Mouse (Mus musculus) erythroblast, embryonic 14.5 days (primary cell): Measurements from ENCODE around the gene Adgrl3. TPM values are rescaled to one million over a fixed set of nuclear protein-coding genes. Genes with fewer than 3 reads are reported as not detected.

ENCODE experiments used
- H3K27me3 ChIP-seq: 2 replicates; pipeline ENCODE4 v1.6.1; 2012; ENCODE audit warnings: inconsistent platforms; ENCODE audit not compliant: control insufficient read depth
- H3K36me3 ChIP-seq: 2 replicates; pipeline ENCODE4 v1.6.1; 2012; ENCODE audit warnings: mild to moderate bottlenecking, inconsistent platforms; ENCODE audit not compliant: control insufficient read depth
- H3K4me1 ChIP-seq: 2 replicates; pipeline ENCODE4 v1.6.1; 2012; ENCODE audit warnings: inconsistent platforms; ENCODE audit not compliant: control insufficient read depth
- H3K4me3 ChIP-seq: replicated peaks from 2 replicates; pipeline ENCODE3; 2012; ENCODE audit warnings: moderate library complexity, mild to moderate bottlenecking, inconsistent platforms
- H3K9me3 ChIP-seq: 2 replicates; pipeline ENCODE4 v1.6.1; 2012; ENCODE audit warnings: low read length, inconsistent platforms, mixed read lengths; ENCODE audit not compliant: control insufficient read depth
- GATA1 ChIP-seq: IDR thresholded peaks from 2 replicates; pipeline ENCODE4 v1.6.1; 2012; ENCODE audit warnings: low read length, inconsistent platforms, mixed read lengths
- TAL1 ChIP-seq: IDR thresholded peaks from 3 replicates; pipeline ENCODE4 v1.6.1; 2012; ENCODE audit warnings: low read length, inconsistent platforms, mixed read lengths
- polyA plus RNA-seq: library from polyadenylated mRNA; stranded (reverse); fragments of >175 nt; gene quantifications from 2 replicates; pipeline ENCODE4 v1.2.3, GENCODE M21; 2012

Gene Adgrl3
- polyA plus RNA-seq, 1 experiment, result not detected

DNA sequence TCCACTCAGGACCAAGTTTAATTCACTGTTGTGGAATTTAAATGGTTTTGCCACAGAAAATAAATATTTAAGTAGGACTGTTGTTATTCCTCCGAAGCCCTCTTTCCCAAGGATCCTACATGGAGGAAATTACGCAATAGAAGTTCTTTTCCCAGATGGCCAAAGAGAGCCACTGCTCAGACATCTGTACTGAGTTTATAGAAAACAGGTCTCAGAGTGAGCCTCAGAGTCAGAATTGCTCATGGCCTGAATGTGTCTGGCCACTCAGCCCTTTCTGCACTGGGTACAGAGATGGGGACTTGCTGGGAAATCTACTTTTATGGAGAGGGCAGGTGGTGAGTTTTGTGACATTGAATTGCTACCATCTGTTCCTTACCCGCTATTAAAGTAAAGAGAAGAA lies 74.7 kb downstream of the Adgrl3 start:
- TF ChIP-seq GATA1, result no peak
- no peak for TF ChIP-seq TAL1
- Histone ChIP-seq H3K4me1 (no peaks in the 10 kb centered on the region), H3K4me3 (no peak overlapping the region), H3K36me3 (no peaks in the 10 kb centered on the region), H3K27me3 (no peaks in the 10 kb centered on the region), H3K9me3 (peaks cover 3% of the 10 kb centered on the region)

DNA sequence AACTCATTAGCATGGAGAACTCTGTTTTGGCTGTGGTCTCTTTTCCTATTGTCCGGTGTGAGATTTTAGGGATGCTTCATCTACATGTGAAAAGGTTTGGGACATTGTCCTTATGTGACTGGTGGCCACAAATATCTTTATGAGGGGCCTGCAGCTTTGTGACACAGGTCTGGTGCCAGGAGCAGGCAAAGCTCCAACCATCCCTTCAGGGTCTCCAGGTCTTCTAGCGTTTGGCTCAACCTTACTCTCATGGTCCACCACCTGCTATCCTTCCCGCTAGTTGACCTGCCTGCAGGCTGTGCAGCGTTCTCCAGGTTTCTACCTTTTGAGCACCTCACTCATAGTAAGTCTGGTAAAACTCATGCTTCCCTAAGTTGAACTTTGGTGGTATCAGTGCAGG lies 77.2 kb downstream of the Adgrl3 start:
- no peak overlapping the region for H3K4me3 ChIP-seq
- H3K27me3 ChIP-seq, result no peaks in the 10 kb centered on the region
- H3K9me3 ChIP-seq, result peaks cover 3% of the 10 kb centered on the region
- TF ChIP-seq TAL1 (no peak), GATA1 (no peak)
- no peaks in the 10 kb centered on the region for H3K4me1 ChIP-seq
- H3K36me3 ChIP-seq, result no peaks in the 10 kb centered on the region

DNA sequence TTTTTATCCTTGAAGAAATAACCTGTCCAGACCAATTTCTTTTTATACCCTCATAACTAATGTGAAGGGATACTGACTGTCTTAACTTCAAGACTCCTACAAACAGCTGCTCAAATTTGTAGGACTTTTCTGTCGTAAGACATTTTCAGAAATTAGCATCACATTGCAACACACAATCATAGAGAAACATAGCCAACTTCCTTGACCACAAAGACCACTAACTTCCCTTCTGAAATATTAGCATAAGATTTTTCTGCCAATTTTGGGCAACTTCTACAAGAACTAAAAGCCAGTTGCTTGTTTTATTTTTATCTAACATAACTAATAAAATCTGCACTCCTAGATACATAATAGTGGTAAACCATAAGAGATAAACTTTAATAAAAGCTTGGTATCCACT lies 87.5 kb downstream of the Adgrl3 start:
- Histone ChIP-seq H3K4me3 (no peak overlapping the region), H3K9me3 (no peaks in the 10 kb centered on the region), H3K27me3 (no peaks in the 10 kb centered on the region), H3K4me1 (no peaks in the 10 kb centered on the region), H3K36me3 (no peaks in the 10 kb centered on the region)
- TF ChIP-seq TAL1 (no peak), GATA1 (no peak)

DNA sequence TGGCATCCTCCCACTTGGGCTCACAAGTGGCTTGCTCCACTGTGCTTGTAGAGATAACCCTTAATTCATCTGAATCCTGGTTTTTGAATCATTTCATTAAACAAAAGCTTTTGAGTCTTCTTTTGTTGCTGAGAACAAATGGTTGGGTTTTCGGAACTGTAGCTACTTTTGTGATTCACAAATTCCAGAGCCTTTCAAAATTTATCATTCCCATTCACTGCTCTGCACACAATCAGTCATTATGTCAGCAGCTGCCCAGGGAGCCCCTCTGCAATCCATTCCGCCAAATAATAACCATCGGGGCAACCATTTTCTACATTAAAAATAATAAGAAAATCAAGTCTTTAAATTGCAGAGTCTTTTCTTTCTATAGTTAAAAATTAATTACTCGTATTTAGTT lies 104.5 kb downstream of the Adgrl3 start:
- Histone ChIP-seq H3K4me3 (no peak overlapping the region), H3K4me1 (no peaks in the 10 kb centered on the region), H3K36me3 (no peaks in the 10 kb centered on the region), H3K27me3 (no peaks in the 10 kb centered on the region), H3K9me3 (no peaks in the 10 kb centered on the region)
- TF ChIP-seq TAL1, result no peak

DNA sequence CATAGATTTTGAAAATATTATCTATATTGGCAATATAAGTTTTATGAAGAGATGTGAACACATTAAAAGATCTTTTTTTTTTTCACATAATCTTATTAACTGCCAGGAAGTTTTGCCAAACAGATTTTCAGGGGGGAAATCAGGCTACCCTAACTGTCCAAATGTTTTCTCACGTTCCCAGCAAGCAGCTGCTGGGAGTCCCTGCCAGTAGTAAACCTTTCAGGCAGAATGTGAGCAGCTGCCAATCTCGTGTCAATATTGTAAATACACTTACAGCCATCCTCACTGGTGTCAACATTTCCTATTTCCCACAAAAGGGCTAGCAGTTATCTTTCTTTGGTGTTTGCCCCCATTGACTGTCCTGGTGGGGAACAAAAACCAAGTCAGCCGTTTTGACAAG lies 107.7 kb downstream of the Adgrl3 start:
- no peaks in the 10 kb centered on the region for H3K4me1 ChIP-seq
- TF ChIP-seq GATA1, result no peak
- no peak for TF ChIP-seq TAL1

DNA sequence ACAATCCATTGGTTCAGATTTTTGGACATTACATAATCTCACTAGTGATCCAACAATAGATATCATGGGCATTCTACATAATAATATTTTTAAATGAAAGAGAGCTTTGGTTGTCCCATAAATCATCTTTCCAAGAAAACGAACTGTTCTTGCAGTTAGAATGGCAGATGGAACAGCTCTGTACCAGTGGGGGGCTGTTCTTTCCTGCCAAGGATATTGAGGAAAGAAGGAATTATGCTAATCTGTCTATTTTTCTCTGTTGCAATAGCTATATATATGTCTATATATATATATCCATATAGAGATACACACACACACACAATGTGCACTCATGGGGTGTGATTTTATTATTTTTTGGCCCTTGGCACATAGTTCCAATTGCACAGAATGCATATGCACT lies 116.5 kb downstream of the Adgrl3 start:
- Histone ChIP-seq H3K36me3 (no peaks in the 10 kb centered on the region), H3K4me3 (no peak overlapping the region), H3K4me1 (no peaks in the 10 kb centered on the region), H3K27me3 (no peaks in the 10 kb centered on the region), H3K9me3 (peaks cover 5% of the 10 kb centered on the region; the same call in 1 of the 2 replicates)
- TF ChIP-seq GATA1 (no peak), TAL1 (no peak)

More for the DNA sequence above, 107.7 kb downstream of the Adgrl3 start:
- Histone ChIP-seq H3K27me3 (no peaks in the 10 kb centered on the region), H3K9me3 (0 out of 2 replicates have a peak, but pooled peaks cover 3% of the 10 kb centered on the region), H3K36me3 (no peaks in the 10 kb centered on the region), H3K4me3 (no peak overlapping the region)

DNA sequence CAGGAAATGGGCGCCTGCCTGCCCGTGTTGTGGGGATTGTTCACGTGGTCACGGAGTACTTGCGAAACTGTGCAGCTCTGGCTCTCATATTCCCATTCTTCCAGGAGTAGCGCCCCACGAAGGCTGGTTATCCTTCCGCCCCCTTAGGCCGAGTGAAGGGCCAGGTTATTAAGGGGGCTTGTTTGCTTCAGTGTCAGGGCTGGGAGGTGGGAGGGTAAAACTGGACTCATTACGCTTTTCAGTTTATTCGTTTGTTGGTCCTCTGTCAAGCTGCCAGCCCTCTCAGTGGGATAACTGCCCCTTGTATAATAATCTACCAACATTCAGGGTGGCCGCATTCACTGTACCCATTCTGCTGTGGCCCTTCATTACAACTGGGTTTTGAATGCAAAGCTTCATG lies 135.9 kb downstream of the Adgrl3 start:
- Histone ChIP-seq H3K4me3 (no peak overlapping the region), H3K4me1 (no peaks in the 10 kb centered on the region), H3K36me3 (no peaks in the 10 kb centered on the region), H3K27me3 (no peaks in the 10 kb centered on the region), H3K9me3 (peaks cover 5% of the 10 kb centered on the region; the same call in 1 of the 2 replicates)
- TF ChIP-seq GATA1, result no peak
- TF ChIP-seq TAL1, result no peak

DNA sequence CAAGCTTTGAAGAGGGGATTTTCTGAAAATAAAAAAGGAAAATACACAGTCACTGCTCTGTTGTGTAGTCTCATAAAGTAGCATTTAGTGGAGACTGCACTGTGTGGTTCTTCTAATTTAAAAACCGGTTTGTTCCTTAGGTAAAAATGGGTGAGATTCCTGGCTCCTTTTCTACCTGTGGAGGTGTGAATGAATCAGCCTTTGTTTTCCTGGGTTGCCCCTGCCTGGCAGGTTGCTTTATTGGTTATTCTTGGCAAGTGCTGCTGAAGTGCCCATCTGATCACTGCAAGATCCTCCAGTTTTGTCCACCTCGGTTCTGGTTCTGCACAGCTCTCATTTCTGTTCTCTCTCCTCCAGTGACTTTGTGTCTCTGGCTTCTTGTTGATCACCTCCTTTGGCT lies 136.3 kb downstream of the Adgrl3 start:
- Histone ChIP-seq H3K4me3 (no peak overlapping the region), H3K36me3 (no peaks in the 10 kb centered on the region), H3K4me1 (no peaks in the 10 kb centered on the region), H3K9me3 (peaks cover 5% of the 10 kb centered on the region; the same call in 1 of the 2 replicates), H3K27me3 (no peaks in the 10 kb centered on the region)
- TF ChIP-seq TAL1 (no peak), GATA1 (no peak)

DNA sequence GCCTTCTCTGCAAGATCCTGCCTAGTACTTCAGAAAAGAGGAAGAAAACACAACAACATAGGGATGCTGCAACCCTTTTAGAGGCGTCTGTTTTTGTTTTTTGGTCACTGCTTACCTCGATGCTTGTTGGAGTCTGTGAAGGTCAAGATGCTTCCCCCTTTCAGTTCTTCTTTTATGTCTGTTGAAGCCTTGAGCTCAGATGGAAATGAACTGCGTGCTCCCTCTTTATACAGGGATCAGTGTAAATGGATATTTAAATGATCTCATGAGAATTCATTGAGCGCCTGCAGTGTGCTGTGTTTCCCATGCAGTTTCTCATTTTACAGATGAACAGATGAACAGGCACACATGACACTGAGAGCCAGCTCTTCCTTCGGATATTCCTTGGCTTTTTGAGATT lies 136.9 kb downstream of the Adgrl3 start:
- TF ChIP-seq GATA1 (no peak), TAL1 (no peak)
- H3K9me3 ChIP-seq, result peaks cover 5% of the 10 kb centered on the region; the same call in 1 of the 2 replicates
- H3K36me3 ChIP-seq, result no peaks in the 10 kb centered on the region
- H3K4me1 ChIP-seq, result no peaks in the 10 kb centered on the region
- H3K4me3 ChIP-seq, result no peak overlapping the region
- H3K27me3 ChIP-seq, result no peaks in the 10 kb centered on the region

DNA sequence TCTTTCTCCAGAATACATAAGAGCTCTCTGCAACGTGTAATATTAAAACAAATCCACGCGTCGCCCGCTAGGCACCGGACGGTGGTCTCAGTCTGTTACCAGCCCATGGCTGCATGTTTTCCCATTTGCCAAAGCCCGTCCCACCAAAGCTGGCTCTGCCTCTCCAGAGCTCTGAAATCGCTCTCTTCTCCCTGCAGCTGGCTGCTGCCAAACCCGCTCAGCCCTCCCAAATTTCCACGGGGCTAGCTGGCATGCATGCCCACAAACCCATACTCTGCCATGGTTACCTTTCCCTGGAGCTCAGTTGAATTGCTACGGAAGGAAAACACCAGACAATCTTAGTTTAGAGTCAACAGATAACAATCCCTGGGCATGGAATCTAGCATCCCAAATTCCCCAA lies 139.1 kb downstream of the Adgrl3 start:
- Histone ChIP-seq H3K9me3 (peaks cover 5% of the 10 kb centered on the region; the same call in 1 of the 2 replicates), H3K36me3 (no peaks in the 10 kb centered on the region), H3K4me1 (no peaks in the 10 kb centered on the region), H3K27me3 (no peaks in the 10 kb centered on the region), H3K4me3 (no peak overlapping the region)
- TF ChIP-seq GATA1, result no peak
- TF ChIP-seq TAL1, result no peak
